7 mouse cellular contexts compared by ENCODE assay signal in the genomic region with DNA sequence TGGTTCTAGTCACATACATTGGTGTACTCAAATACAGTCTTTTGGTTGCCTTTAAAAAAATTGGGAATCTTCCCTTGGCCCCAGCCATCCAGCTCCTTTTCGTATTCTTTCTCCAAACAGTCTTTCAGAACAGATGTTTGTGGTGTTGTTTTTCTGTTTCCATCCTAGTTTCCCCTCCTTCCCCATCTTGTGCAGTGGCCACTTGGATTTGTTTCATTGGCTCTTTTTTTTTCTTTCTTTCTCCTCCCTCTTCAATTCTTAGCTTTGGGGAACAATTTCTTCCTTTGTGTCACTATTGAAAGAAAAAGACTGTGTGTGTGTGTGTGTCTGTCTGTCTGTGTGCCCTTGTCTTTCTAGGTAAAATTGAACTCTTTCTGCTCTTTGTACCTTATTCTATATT. TPM values are rescaled to one million over a fixed set of nuclear protein-coding genes. Genes with fewer than 3 reads are reported as not detected.
DNase-seq lines count a peak whose midpoint lies in the region; ATAC-seq and TF ChIP-seq lines count a peak whose summit lies in the region.

No protein-coding gene starts in this region.

- H3K4me1 ChIP-seq in lung, embryonic 14.5 days (ENCODE audit: insufficient read depth) = 0 out of 2 replicates have a peak, but pooled peaks cover 5% of the 10 kb centered on the region
- H3K4me1 ChIP-seq in embryonic facial prominence, embryonic 15.5 days = peaks cover 23% of the 10 kb centered on the region
- peaks cover 22% of the 10 kb centered on the region for H3K4me1 ChIP-seq in limb, embryonic 10.5 days
- peaks cover 5% of the 10 kb centered on the region; the same call in 1 of the 2 replicates for H3K4me1 ChIP-seq in olfactory bulb, adult 2 months (ENCODE audit: control insufficient read depth, insufficient read depth, low read length)

- no peak for ATAC-seq in lung, embryonic 14.5 days (ENCODE audit: insufficient read depth)
- no peak for ATAC-seq in embryonic facial prominence, embryonic 15.5 days (ENCODE audit: insufficient number of reproducible peaks, low FRiP score, low TSS enrichment, low read depth)

- TF ChIP-seq CTCF in lung, embryonic 14.5 days (IDR thresholded peaks at IDR 0.05; ENCODE audit: low read depth) = no peak
- TF ChIP-seq CTCF in olfactory bulb, adult 2 months (IDR thresholded peaks at IDR 0.05; ENCODE audit: insufficient read depth, low read depth, low read length) = no peak

- no peak for TF ChIP-seq POLR2A in olfactory bulb, adult 2 months (IDR thresholded peaks at IDR 0.05; ENCODE audit: insufficient read depth, low read depth, low read length)

- H3K9ac ChIP-seq in lung, embryonic 14.5 days = peak overlapping the region; percentile 63
- H3K9ac ChIP-seq in embryonic facial prominence, embryonic 15.5 days = no peak overlapping the region

- no peaks in the 10 kb centered on the region for H3K27me3 ChIP-seq in lung, embryonic 14.5 days (ENCODE audit: insufficient read depth, low read length)
- no peaks in the 10 kb centered on the region for H3K27me3 ChIP-seq in embryonic facial prominence, embryonic 15.5 days
- H3K27me3 ChIP-seq in limb, embryonic 10.5 days (ENCODE audit: low read depth, poor library complexity, severe bottlenecking) = no peaks in the 10 kb centered on the region

- 58% methylated on average over 1 of the region's 1 CpGs for WGBS in lung, embryonic 14.5 days
- WGBS in embryonic facial prominence, embryonic 15.5 days = 24% methylated on average over 1 of the region's 1 CpGs
- WGBS in limb, embryonic 10.5 days = 85% methylated on average over 1 of the region's 1 CpGs
- 64% methylated on average over 1 of the region's 1 CpGs for WGBS in olfactory bulb, adult 2 months

- peak overlapping the region; percentile 53 for H3K4me3 ChIP-seq in lung, embryonic 14.5 days (ENCODE audit: low read depth, low read length)
- H3K4me3 ChIP-seq in embryonic facial prominence, embryonic 15.5 days (replicated peaks) = peak overlapping the region; percentile 69
- H3K4me3 ChIP-seq in limb, embryonic 10.5 days = peak overlapping the region; percentile 74
- no peak overlapping the region for H3K4me3 ChIP-seq in olfactory bulb, adult 2 months (ENCODE audit: insufficient read depth, low read depth, low read length)

- H3K27ac ChIP-seq in lung, embryonic 14.5 days (ENCODE audit: low read depth) = peak overlapping the region; percentile 92; the same call in 1 of the 2 replicates
- peak overlapping the region; percentile 97 for H3K27ac ChIP-seq in embryonic facial prominence, embryonic 15.5 days (replicated peaks)
- H3K27ac ChIP-seq in limb, embryonic 10.5 days = 0 out of 2 replicates have a peak overlapping the region, but pooled peaks have one; percentile 94
- H3K27ac ChIP-seq in olfactory bulb, adult 2 months (ENCODE audit: insufficient read depth, low read depth, low read length) = peak overlapping the region; percentile 35; the same call in 1 of the 2 replicates

- no peak for DNase-seq in lung, embryonic 14.5 days
- DNase-seq in lung, postnatal 4 days = no peak
- no peak for DNase-seq in limb, embryonic 10.5 days (ENCODE audit: low spot score)
- no peak for DNase-seq in spleen, postnatal 10 days (ENCODE audit: low spot score in 2 of 2)
- no peak for DNase-seq in right cerebral cortex, postnatal 4 days

- no peaks in the 10 kb centered on the region for H3K9me3 ChIP-seq in lung, embryonic 14.5 days (ENCODE audit: low read depth, low read length)
- no peaks in the 10 kb centered on the region for H3K9me3 ChIP-seq in embryonic facial prominence, embryonic 15.5 days (replicated peaks)
- no peaks in the 10 kb centered on the region for H3K9me3 ChIP-seq in limb, embryonic 10.5 days (replicated peaks)

- H3K36me3 ChIP-seq in lung, embryonic 14.5 days (ENCODE audit: insufficient read depth) = peaks cover 41% of the 10 kb centered on the region
- H3K36me3 ChIP-seq in embryonic facial prominence, embryonic 15.5 days = peaks cover 14% of the 10 kb centered on the region; the same call in 1 of the 2 replicates
- peaks cover 39% of the 10 kb centered on the region for H3K36me3 ChIP-seq in limb, embryonic 10.5 days

- H3K4me2 ChIP-seq in lung, embryonic 14.5 days = peak overlapping the region; percentile 75
- H3K4me2 ChIP-seq in embryonic facial prominence, embryonic 15.5 days (replicated peaks) = peak overlapping the region; percentile 56

RNA-seq across cellular contexts. Expression of gene Cflar, which starts 3.1 kb away (rescaled TPM):
- 35.3 and 35.9 TPM in 2 replicates for polyA plus RNA-seq in lung, embryonic 14.5 days (2014; fragmentation: Nextera tagmentation; extraction: Ambion mirVana)
- polyA plus RNA-seq in embryonic facial prominence, embryonic 15.5 days (2015; fragmentation: Nextera tagmentation; extraction: Ambion mirVana) = 38.5 and 39.2 TPM in 2 replicates
- 23.2 and 26.2 TPM in 2 replicates for polyA plus RNA-seq in limb, embryonic 10.5 days (2016; fragmentation: Nextera tagmentation; extraction: Ambion mirVana)
- polyA plus RNA-seq in olfactory bulb, adult 2 months (2012; ENCODE audit: insufficient read depth, insufficient read length, low replicate concordance, missing spikeins) = not detected in 2 replicates

RNA-seq across cellular contexts. Expression of gene Als2cr12, which starts 18.6 kb away (rescaled TPM):
- polyA plus RNA-seq in lung, embryonic 14.5 days (2014; fragmentation: Nextera tagmentation; extraction: Ambion mirVana) = not detected in 2 replicates
- polyA plus RNA-seq in embryonic facial prominence, embryonic 15.5 days (2015; fragmentation: Nextera tagmentation; extraction: Ambion mirVana) = 0.17 and 0.68 TPM in 2 replicates
- not detected in 2 replicates for polyA plus RNA-seq in limb, embryonic 10.5 days (2016; fragmentation: Nextera tagmentation; extraction: Ambion mirVana)
- not detected in 2 replicates for polyA plus RNA-seq in olfactory bulb, adult 2 months (2012; ENCODE audit: insufficient read depth, insufficient read length, low replicate concordance, missing spikeins)

Comparison
In these comparisons a context has a peak if more than half of its experiments do, and no peak if none do; other contexts are left out.
1. H3K27ac ChIP-seq: peak in every context shown above with its lines; median percentile 97 in embryonic facial prominence, embryonic 15.5 days; 94 in limb, embryonic 10.5 days; 92 in lung, embryonic 14.5 days; 35 in olfactory bulb, adult 2 months.